In the genomic region with DNA sequence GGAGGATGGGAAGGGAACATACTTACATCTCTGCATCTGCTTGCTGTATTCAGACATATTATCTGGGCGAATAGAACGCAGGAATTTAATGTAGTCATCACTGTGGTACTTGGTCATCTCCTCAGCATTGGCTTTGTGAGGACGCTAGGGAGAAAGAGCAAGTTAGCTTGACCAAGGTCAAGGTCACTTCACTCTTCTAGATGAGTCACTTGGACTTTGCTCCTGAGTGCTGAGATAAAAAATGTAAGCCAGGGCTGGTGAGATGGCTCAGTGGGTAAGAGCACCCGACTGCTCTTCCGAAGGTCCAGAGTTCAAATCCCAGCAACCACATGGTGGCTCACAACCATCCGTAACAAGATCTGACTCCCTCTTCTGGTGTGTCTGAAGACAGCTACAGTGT, we compare ENCODE assay signal across 22 mouse cellular contexts. TPM values are rescaled to one million over a fixed set of nuclear protein-coding genes. Genes with fewer than 3 reads are reported as not detected.
DNase-seq lines count a peak whose midpoint lies in the region; ATAC-seq and TF ChIP-seq lines count a peak whose summit lies in the region.
"Not testable (repeated sequence)": the region's sequence is repeated elsewhere in the genome, so short reads cannot be mapped to it uniquely, and the experiment has no call there.
"Had no signal": no experiment of that assay in that cellular context is flagged by ENCODE, and none has a peak within 500 bp of the region (broad histone marks: within the 10 kb centered on the region; RNA-seq: fewer than 3 reads in every experiment).

No protein-coding gene starts in this region.

- WGBS in liver, adult 2 months: 64% methylated on average over 6 of the region's 6 CpGs
- WGBS in midbrain, embryonic 11.5 days: 95% methylated on average over 5 of the region's 6 CpGs

- not testable (repeated sequence) for H3K4me3 ChIP-seq in ES-Bruce4 (ENCODE audit: low read depth, low read length); liver, adult 2 months (ENCODE audit: insufficient read depth, low read depth, low read length); midbrain, embryonic 11.5 days (ENCODE audit: low read depth, low read length)

- TF ChIP-seq CTCF in ES-Bruce4 (IDR thresholded peaks at IDR 0.05; ENCODE audit: low read depth, low read length); liver, adult 2 months (IDR thresholded peaks at IDR 0.05; ENCODE audit: low read depth, low read length): not testable (repeated sequence)

- peak overlapping the region; percentile 71; the same call in 1 of the 2 replicates for H3K27ac ChIP-seq in ES-Bruce4 (ENCODE audit: insufficient read depth, low read length)
- not testable (repeated sequence) for H3K27ac ChIP-seq in liver, adult 2 months (replicated peaks; ENCODE audit: insufficient read depth, low read depth, low read length); midbrain, embryonic 11.5 days (ENCODE audit: low read depth, low read length)

- not testable (repeated sequence) for H3K9ac ChIP-seq in ES-Bruce4 (ENCODE audit: low read depth, poor library complexity, severe bottlenecking); liver, adult 2 months (ENCODE audit: low read depth, low read length); midbrain, embryonic 11.5 days (ENCODE audit: low read length)

- not testable (repeated sequence) for H3K4me1 ChIP-seq in ES-Bruce4 (ENCODE audit: control insufficient read depth, insufficient read depth, low read length); liver, adult 2 months (ENCODE audit: control insufficient read depth, insufficient read depth, low read length); midbrain, embryonic 11.5 days (ENCODE audit: control insufficient read depth, insufficient read depth, low read length)

- not testable (repeated sequence) for TF ChIP-seq EP300 in ES-Bruce4 (IDR thresholded peaks at IDR 0.05; ENCODE audit: insufficient read depth, low read depth, low read length)

- ATAC-seq in midbrain, embryonic 11.5 days (ENCODE audit: low FRiP score): not testable (repeated sequence)

- H3K9me3 ChIP-seq in ES-Bruce4 (replicated peaks; ENCODE audit: control insufficient read depth, insufficient read depth, low read length, poor library complexity, severe bottlenecking); midbrain, embryonic 11.5 days (ENCODE audit: control insufficient read depth, low read length): not testable (repeated sequence)

- H3K27me3 ChIP-seq in ES-Bruce4 (ENCODE audit: control insufficient read depth, insufficient read depth, low read length, poor library complexity, severe bottlenecking); liver, adult 2 months (ENCODE audit: control insufficient read depth, insufficient read depth, low read length); midbrain, embryonic 11.5 days (ENCODE audit: control insufficient read depth, insufficient read depth, low read length): not testable (repeated sequence)

- H3K36me3 ChIP-seq in ES-Bruce4 (ENCODE audit: control insufficient read depth, insufficient read depth, low read length, poor library complexity, severe bottlenecking): peaks cover 80% of the 10 kb centered on the region
- peaks cover 40% of the 10 kb centered on the region for H3K36me3 ChIP-seq in liver, adult 2 months (ENCODE audit: control insufficient read depth, insufficient read depth, low read length)
- peaks cover 36% of the 10 kb centered on the region for H3K36me3 ChIP-seq in midbrain, embryonic 11.5 days (ENCODE audit: control insufficient read depth, insufficient read depth, low read length)

- H3K4me2 ChIP-seq in midbrain, embryonic 11.5 days: not testable (repeated sequence)

- not testable (repeated sequence) for TF ChIP-seq POLR2A in ES-Bruce4 (IDR thresholded peaks at IDR 0.05; ENCODE audit: insufficient read depth, low read length); liver, adult 2 months (IDR thresholded peaks at IDR 0.05; ENCODE audit: extremely low read depth, insufficient read depth, low read length)

- H3K79me2 ChIP-seq in liver, adult 2 months (ENCODE audit: control insufficient read depth, insufficient read depth, low read length): not testable (repeated sequence)

- DNase-seq in 416B (ENCODE audit: low read depth): peak; percentile 61
- DNase-seq in adrenal gland, adult (ENCODE audit: inconsistent age in 2 of 2, low spot score in 1 of 2): peak; percentile 63 to 82
- DNase-seq in adrenal gland, adult 2 months: peak; percentile 68
- DNase-seq in adrenal gland, adult 8-10 months: peak; percentile 30
- peak; percentile 34 for DNase-seq in liver, adult 2 months (ENCODE audit: extremely low read depth, low read depth, low spot score)
- DNase-seq in midbrain, embryonic 11.5 days (ENCODE audit: low spot score, missing footprints): peak; percentile 61
- DNase-seq in yolk sac, embryonic 10.5 days (ENCODE audit: low spot score): peak; percentile 28

RNA-seq across cellular contexts. Expression of a gene that starts 13.6 kb away (rescaled TPM):
- 301 and 304 TPM in 2 replicates for polyA plus RNA-seq in ES-Bruce4 (2011; ENCODE audit: insufficient read depth, insufficient read length, low read depth, missing spikeins)
- 10 to 100 TPM; 44.4 to 53.9 TPM for total RNA-seq in adrenal gland, adult 2 months (2021)
- polyA plus RNA-seq in adrenal gland, adult 2 months (2012; rRNA removed): 17.2 and 18.4 TPM in 2 replicates
- 10 to 100 TPM; 41.0 to 84.1 (median 61.0) TPM for total RNA-seq in adrenal gland, adult 8-10 months (2022)
- 16.8 and 20.5 TPM in 2 replicates for total RNA-seq in liver, adult 2 months (2014; rRNA removed)
- 15.8 and 18.1 TPM in 2 replicates for polyA plus RNA-seq in liver, adult 2 months (2012; rRNA removed)
- polyA plus RNA-seq in midbrain, embryonic 11.5 days (2014; fragmentation: Nextera tagmentation; extraction: Ambion mirVana): 225 and 234 TPM in 2 replicates

RNA-seq across cellular contexts. Expression of a gene that starts 15.5 kb away (rescaled TPM):
- 379 and 434 TPM in 2 replicates for polyA plus RNA-seq in ES-Bruce4 (2011; ENCODE audit: insufficient read depth, insufficient read length, low read depth, missing spikeins)
- total RNA-seq in adrenal gland, adult 2 months (2021): 10 to 100 TPM; 39.8 to 46.4 TPM
- polyA plus RNA-seq in adrenal gland, adult 2 months (2012; rRNA removed): 48.8 and 67.4 TPM in 2 replicates
- 10 to 100 TPM; 36.0 to 48.0 (median 43.9) TPM for total RNA-seq in adrenal gland, adult 8-10 months (2022)
- total RNA-seq in liver, adult 2 months (2014; rRNA removed): 5.3 and 9.9 TPM in 2 replicates
- polyA plus RNA-seq in liver, adult 2 months (2012; rRNA removed): 7.7 and 11.1 TPM in 2 replicates
- 1,816 and 1,974 TPM in 2 replicates for polyA plus RNA-seq in midbrain, embryonic 11.5 days (2014; fragmentation: Nextera tagmentation; extraction: Ambion mirVana)

RNA-seq across cellular contexts. Expression of a gene that starts 37.9 kb away (rescaled TPM):
- polyA plus RNA-seq in ES-Bruce4 (2011; ENCODE audit: insufficient read depth, insufficient read length, low read depth, missing spikeins): not detected in 2 replicates
- total RNA-seq in adrenal gland, adult 2 months (2021): not detected
- polyA plus RNA-seq in adrenal gland, adult 2 months (2012; rRNA removed): 1.0 and 2.1 TPM in 2 replicates
- 1 to 10 TPM in 1 of 4 experiments, not detected in 3; 1.2 TPM for total RNA-seq in adrenal gland, adult 8-10 months (2022)
- not detected in 2 replicates for total RNA-seq in liver, adult 2 months (2014; rRNA removed)
- polyA plus RNA-seq in liver, adult 2 months (2012; rRNA removed): 0.38 TPM in 1 of 2 replicates, not detected in the other
- not detected in 2 replicates for polyA plus RNA-seq in midbrain, embryonic 11.5 days (2014; fragmentation: Nextera tagmentation; extraction: Ambion mirVana)
- total RNA-seq: adrenal gland, adult 18-20 months; adrenal gland, postnatal 10 days; adrenal gland, postnatal 14 days; adrenal gland, postnatal 25 days; adrenal gland, postnatal 36 days; adrenal gland, postnatal 4 days; CH12.LX; ES-E14; G1E; MEL had no signal
- polyA plus RNA-seq: activated CD4-positive, CD25-positive, alpha-beta regulatory T cell, adult 4 months; C2C12; CD4-positive, CD25-positive, alpha-beta regulatory T cell, adult 4 months; G1E; Patski had no signal

RNA-seq across cellular contexts. Expression of a gene that starts 38.1 kb away (rescaled TPM):
- not detected in 2 replicates for polyA plus RNA-seq in ES-Bruce4 (2011; ENCODE audit: insufficient read depth, insufficient read length, low read depth, missing spikeins)
- total RNA-seq in adrenal gland, adult 2 months (2021): not detected
- not detected in 2 replicates for polyA plus RNA-seq in adrenal gland, adult 2 months (2012; rRNA removed)
- total RNA-seq in adrenal gland, adult 8-10 months (2022): not detected
- total RNA-seq in liver, adult 2 months (2014; rRNA removed): not detected in 2 replicates
- polyA plus RNA-seq in liver, adult 2 months (2012; rRNA removed): not detected in 2 replicates
- not detected in 2 replicates for polyA plus RNA-seq in midbrain, embryonic 11.5 days (2014; fragmentation: Nextera tagmentation; extraction: Ambion mirVana)
- total RNA-seq: adrenal gland, adult 18-20 months; adrenal gland, postnatal 10 days; adrenal gland, postnatal 14 days; adrenal gland, postnatal 25 days; adrenal gland, postnatal 36 days; adrenal gland, postnatal 4 days; ES-E14; MEL had no signal
- polyA plus RNA-seq: activated CD4-positive, CD25-positive, alpha-beta regulatory T cell, adult 4 months; C2C12; CD4-positive, CD25-positive, alpha-beta regulatory T cell, adult 4 months; G1E; Patski had no signal

RNA-seq across cellular contexts. Expression of a gene that starts 44.5 kb away (rescaled TPM):
- 18.7 and 20.1 TPM in 2 replicates for polyA plus RNA-seq in ES-Bruce4 (2011; ENCODE audit: insufficient read depth, insufficient read length, low read depth, missing spikeins)
- total RNA-seq in adrenal gland, adult 2 months (2021): 1 to 10 TPM; 3.2 to 4.1 TPM
- polyA plus RNA-seq in adrenal gland, adult 2 months (2012; rRNA removed): 1.2 and 1.7 TPM in 2 replicates
- 1 to 10 TPM; 1.9 to 3.5 (median 2.6) TPM for total RNA-seq in adrenal gland, adult 8-10 months (2022)
- total RNA-seq in liver, adult 2 months (2014; rRNA removed): 0.92 and 1.1 TPM in 2 replicates
- polyA plus RNA-seq in liver, adult 2 months (2012; rRNA removed): 1.7 and 1.9 TPM in 2 replicates
- polyA plus RNA-seq in midbrain, embryonic 11.5 days (2014; fragmentation: Nextera tagmentation; extraction: Ambion mirVana): 4.5 and 5.3 TPM in 2 replicates

Comparison
In these comparisons a context has a peak if more than half of its experiments do, and no peak if none do; other contexts are left out.
1. RNA of a gene that starts 13.6 kb away (polyA plus RNA-seq): 301 to 304 TPM in ES-Bruce4 and 225 to 234 TPM in midbrain, embryonic 11.5 days; 15.8 to 18.1 TPM in liver, adult 2 months and 17.2 to 18.4 TPM in adrenal gland, adult 2 months; every median in the first group is over 10 times any median in the second.
2. Peak in every context shown above with its lines, with median percentiles within 50 percentile points of each other: DNase-seq.